Mouse (Mus musculus) hematopoietic stem cell, adult 5-6 weeks (primary cell): ENCODE data around the gene Cacng2. TPM values are rescaled to one million over a fixed set of nuclear protein-coding genes. Genes with fewer than 3 reads are reported as not detected.

Experiments
- ATAC-seq, 2 experiments: fragments of 125-278 bp in 1 of 2; replicated peaks in 1 of 2; 2 replicates each; pipeline ENCODE4 v1.8.0; 2016 to 2017; ENCODE audit warnings: inconsistent platforms in 2 of 2, mild to moderate bottlenecking in 2 of 2, moderate number of reproducible peaks in 2 of 2, low read depth in 1 of 2, moderate TSS enrichment in 1 of 2; ENCODE audit not compliant: low FRiP score in 2 of 2, poor library complexity in 2 of 2, severe bottlenecking in 2 of 2, insufficient read depth in 1 of 2, low TSS enrichment in 1 of 2
- total RNA-seq: library from RNA; stranded (forward); fragments of 172-1452, 232-1000 nt; gene quantifications from 2 replicates; pipeline ENCODE4 v1.2.3, GENCODE M21; 2017

Cacng2 gene
- total RNA-seq, 1 experiment from 2014 or later: not detected

- ATAC-seq: no peak
Observed at GRCm38 (mm10) chr15:77974165-77974841, 145.5 kb downstream of the Cacng2 start.

DNA sequence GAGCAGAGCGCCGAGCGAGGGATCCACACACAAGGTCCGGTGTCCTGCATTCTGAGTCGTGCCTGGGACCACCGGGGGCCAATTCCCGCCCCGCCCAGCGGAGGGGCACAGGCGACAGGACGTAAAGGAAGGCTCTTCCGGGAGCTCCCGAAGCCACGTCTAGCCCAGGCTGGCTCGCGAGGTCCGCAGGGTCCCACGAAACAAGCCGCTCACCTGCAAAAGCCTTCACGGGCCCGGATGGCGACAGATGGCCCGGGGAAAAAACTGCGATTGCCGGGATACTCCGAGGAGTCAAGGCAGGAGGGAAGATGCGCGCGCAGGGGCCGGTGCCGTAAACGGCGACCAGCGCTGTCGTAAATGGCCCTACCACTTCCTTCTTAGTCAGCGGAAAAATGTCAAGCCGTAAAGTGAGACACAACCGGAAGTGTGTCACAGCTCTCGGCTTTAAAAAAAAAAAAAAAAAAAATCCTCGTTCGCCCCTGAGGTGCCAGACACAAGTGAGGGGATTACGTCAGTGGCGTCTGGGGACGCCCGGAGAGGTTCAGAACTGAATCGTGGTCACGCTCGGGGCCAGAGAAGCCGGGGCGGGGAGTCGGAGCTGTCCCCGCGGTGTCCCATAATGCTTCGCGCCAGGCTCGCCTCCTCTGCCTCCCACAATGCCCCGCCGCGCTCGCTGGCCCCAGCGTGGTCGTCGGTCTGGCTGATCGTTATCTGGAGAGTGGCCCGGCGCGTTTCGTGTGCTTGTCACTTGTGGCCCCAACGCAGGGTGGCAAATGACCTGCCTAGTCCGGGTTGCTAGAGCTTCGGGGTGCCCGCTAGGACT lies 149.1 kb downstream of the Cacng2 start, which contains the start of gene Eif3d:
TSS of gene Eif3d (minus strand) at position 344 of the 823 bp plus-strand sequence.
- peak; percentile 85 to 89 for ATAC-seq

DNA sequence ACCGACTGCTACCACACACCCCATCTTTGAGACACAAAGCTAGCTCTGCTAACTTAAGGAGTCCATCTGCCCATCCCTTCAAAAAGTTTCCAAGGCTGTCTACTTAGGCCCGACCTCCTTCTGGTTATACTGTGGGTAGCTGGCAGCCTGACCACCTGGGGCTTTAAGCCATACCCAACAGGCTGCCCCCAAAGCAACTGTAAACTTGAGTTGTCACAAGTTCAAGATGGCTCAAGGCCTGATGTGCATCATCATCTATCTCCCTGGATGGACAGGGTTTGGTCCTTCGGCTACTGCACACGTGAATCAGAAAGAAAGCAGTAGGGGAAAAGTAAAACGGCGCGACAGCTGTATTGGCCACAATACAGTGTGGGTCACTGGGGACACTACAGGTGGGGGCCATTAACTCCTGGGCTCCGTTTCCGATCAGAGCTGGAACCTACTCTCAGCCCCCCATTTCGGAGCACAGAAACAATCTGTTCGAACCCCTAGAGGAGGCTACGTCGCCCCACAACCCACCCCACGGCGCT lies 149.8 kb downstream of the Cacng2 start:
- no peak for ATAC-seq

GRCm38 (mm10) chr15:77965117-77965528 lies 154.7 kb downstream of the Cacng2 start:
- no peak for ATAC-seq

DNA sequence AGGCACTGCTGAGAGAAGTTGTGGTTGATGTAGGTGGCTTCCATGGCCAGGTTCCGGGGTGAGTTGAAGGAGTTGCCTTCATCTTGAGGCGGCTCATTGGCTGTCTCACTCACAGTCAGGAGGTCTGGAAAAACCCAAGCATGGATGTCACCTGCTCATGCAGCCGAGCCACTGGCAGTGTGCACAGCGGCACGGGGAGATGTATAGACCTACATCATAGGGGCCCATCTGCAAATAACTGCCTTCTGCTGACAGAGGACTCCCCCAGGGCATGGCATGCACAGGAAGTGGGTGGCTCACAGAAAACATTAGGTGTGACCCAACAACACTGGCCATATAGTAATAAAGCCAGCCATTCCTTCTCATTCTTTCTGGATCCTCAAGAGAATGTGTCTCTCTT lies 157.4 kb downstream of the Cacng2 start:
- ATAC-seq: no peak

- no peak for ATAC-seq
Observed at GRCm38 (mm10) chr15:77960693-77961092, 159.1 kb downstream of the Cacng2 start.

DNA sequence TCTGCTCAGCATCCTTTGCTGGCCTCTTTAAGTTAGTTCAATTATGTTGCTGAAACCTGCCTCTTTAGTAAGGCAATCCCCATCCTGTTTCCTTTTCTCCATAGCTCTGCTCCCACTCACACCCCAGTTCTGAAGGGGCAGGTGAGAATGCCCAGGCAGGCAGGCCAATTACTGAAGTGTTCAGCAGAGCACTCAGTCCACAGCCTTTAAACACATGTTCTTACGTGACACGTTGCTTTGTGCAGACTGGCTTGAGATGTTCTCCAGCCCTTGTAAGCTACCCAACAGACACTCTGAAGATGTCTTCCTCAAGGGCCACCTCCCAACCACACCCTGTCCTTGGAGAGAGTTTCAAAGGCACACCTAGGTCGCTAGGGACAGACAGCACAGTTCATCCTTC lies 161.8 kb downstream of the Cacng2 start:
- ATAC-seq: no peak

DNA sequence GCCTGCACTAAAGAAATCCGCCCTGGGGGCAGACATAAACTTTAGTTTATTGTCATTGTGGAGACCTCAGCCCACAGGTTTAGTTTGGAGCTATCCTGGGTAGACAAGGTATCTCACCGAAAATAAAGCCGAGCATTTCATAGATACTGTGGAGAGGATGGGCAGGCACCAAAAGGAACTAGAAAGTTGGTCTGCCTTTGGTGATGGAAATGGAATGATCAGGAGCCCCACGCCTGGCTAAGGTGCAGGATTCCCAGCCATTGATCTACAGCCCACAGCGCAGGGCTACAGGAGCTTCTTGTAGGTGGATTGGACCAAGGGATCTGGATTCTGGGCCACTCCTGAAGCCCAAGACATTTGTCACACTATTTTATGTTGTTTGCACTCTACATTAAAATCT lies 162.2 kb downstream of the Cacng2 start:
- ATAC-seq: no peak

DNA sequence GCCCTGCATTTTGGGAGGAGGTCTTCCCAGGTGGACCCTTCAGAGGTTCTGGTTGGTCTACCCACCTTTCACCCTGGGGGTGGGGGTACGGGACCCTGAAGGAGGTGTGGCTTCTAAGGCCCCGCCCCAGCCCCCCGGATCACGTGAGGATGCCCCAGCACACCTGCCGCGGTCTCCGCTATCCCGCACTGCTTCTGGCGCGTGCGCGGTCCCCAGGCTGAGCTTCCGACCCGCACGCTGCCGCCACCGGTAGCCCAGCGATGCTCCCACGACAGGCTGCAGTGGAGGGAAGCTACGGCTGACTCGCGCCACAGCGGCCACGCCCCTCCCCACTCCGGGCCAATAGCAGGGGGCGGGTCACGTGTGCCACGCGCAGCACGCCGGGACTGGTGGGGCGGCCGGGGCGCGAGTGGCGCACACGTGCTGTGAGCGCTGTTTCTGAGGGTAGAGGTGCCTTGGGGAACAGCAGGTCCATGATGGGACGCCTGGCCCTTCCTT lies 163.4 kb downstream of the Cacng2 start, which contains the start of gene Foxred2:
TSS of gene Foxred2 (minus strand) at position 319 of the 498 bp plus-strand sequence.
- ATAC-seq: peak; percentile 91 to 92

DNA sequence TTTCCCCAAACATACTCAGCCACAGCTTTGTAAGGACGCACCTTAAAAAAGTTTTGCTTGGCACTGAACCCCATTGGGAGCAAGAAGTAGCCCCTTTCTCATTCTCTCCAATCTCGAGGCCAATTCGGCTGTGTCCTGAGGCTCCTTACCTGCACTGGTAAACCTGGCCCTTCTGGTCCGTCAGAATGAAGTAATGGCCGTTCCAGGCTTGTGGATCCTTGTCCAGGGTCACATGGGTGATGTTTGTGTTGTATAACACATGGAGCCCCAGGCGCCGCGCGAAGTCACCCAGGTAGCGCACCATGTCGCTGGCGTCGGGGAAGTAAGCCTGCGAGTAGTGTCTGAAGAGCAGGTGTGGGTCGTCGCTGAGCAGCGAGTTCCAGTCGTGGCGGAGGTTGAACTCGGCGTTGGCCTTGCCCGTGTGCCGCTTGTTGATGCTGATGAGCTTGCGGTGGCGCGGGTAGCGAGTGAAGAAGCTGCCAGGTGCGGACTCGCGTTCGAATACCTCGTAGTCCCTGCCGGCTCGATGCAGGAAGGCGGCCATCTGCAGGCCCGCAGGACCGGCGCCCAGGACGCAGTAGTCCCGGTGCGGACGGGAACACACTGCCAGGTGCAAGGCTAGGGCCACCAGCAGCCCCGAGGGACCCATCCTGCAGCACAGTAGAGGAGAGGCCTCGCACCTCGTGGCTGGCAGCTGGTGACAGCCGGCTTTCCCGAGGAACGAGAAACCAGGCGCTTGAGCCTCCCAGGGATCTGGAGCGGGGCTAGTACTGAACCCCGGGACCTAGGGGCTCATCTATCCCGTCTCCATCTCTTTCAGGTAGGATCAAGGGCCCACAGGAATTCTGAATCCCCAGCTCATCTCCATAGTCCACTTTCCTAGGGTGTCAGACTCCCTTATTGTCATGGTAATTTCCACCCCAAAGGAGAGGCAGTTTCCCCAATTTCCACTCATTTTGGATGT lies 164.1 kb downstream of the Cacng2 start:
- 0 out of 4 replicates have a peak, but pooled peaks of 1 of the 2 experiments have one; percentile 11 for ATAC-seq

GRCm38 (mm10) chr15:77954362-77954761 lies 165.5 kb downstream of the Cacng2 start:
- ATAC-seq: no peak

GRCm38 (mm10) chr15:77952921-77953320 lies 166.9 kb downstream of the Cacng2 start:
- no peak for ATAC-seq

- no peak for ATAC-seq
Observed at GRCm38 (mm10) chr15:77949061-77949460, 170.8 kb downstream of the Cacng2 start.

- ATAC-seq: peak; percentile 90 to 99
Observed at GRCm38 (mm10) chr15:77945711-77946110, 174.1 kb downstream of the Cacng2 start.
